8 mouse cellular contexts compared by ENCODE assay signal in genomic region chr5:31093151-31094041, GRCm38 (mm10). TPM values are rescaled to one million over a fixed set of nuclear protein-coding genes. Genes with fewer than 3 reads are reported as not detected.
DNase-seq lines count a peak whose midpoint lies in the region; ATAC-seq lines count a peak whose summit lies in the region.

No protein-coding gene starts in this region.

- under 1% methylated on average over 44 of the region's 54 CpGs for WGBS in forebrain, embryonic 11.5 days
- WGBS in intestine, embryonic 15.5 days, result 1% methylated on average over 54 of the region's 54 CpGs
- WGBS in midbrain, embryonic 13.5 days, result under 1% methylated on average over 51 of the region's 54 CpGs

- no peak overlapping the region for H3K27ac ChIP-seq in forebrain, embryonic 11.5 days (ENCODE audit: low read depth, low read length)
- no peak overlapping the region for H3K27ac ChIP-seq in intestine, embryonic 15.5 days
- 0 out of 2 replicates have a peak overlapping the region, but pooled peaks have one; percentile 4 for H3K27ac ChIP-seq in midbrain, embryonic 13.5 days

- intact Hi-C loops in left cerebral cortex, postnatal 4 days (cut with DNase I), result no loop called here

- peaks cover 71% of the 10 kb centered on the region for H3K27me3 ChIP-seq in forebrain, embryonic 11.5 days (ENCODE audit: control insufficient read depth, insufficient read depth, low read length)
- peaks cover 89% of the 10 kb centered on the region for H3K27me3 ChIP-seq in intestine, embryonic 15.5 days (replicated peaks)
- peaks cover 99% of the 10 kb centered on the region for H3K27me3 ChIP-seq in midbrain, embryonic 13.5 days

- peaks cover 19% of the 10 kb centered on the region for H3K4me1 ChIP-seq in forebrain, embryonic 11.5 days (replicated peaks; ENCODE audit: control insufficient read depth, insufficient read depth, low read length)
- H3K4me1 ChIP-seq in intestine, embryonic 15.5 days (replicated peaks), result peaks cover 31% of the 10 kb centered on the region
- H3K4me1 ChIP-seq in midbrain, embryonic 13.5 days (replicated peaks), result peaks cover 42% of the 10 kb centered on the region

- H3K36me3 ChIP-seq in forebrain, embryonic 11.5 days (ENCODE audit: control insufficient read depth, insufficient read depth, low read length), result no peaks in the 10 kb centered on the region
- no peaks in the 10 kb centered on the region for H3K36me3 ChIP-seq in intestine, embryonic 15.5 days
- no peaks in the 10 kb centered on the region for H3K36me3 ChIP-seq in midbrain, embryonic 13.5 days

- peak; percentile 62 to 65 for DNase-seq in right cerebral cortex, adult 2 months (ENCODE audit: low spot score in 2 of 2)
- DNase-seq in right cerebral cortex, adult 18-20 months, result no peak
- DNase-seq in forebrain, embryonic 11.5 days (ENCODE audit: low spot score), result peak; percentile 71
- DNase-seq in left cerebral cortex, postnatal 4 days, result peak; percentile 26
- DNase-seq in testis, postnatal 14 days (ENCODE audit: low spot score), result peak; percentile 35
- no peak for DNase-seq in MN1 (ENCODE audit: low spot score)

- H3K4me2 ChIP-seq in forebrain, embryonic 11.5 days (ENCODE audit: low read depth, low read length, severe bottlenecking), result peak overlapping the region; percentile 61
- H3K4me2 ChIP-seq in intestine, embryonic 15.5 days (replicated peaks), result peak overlapping the region; percentile 89
- peak overlapping the region; percentile 64 for H3K4me2 ChIP-seq in midbrain, embryonic 13.5 days (replicated peaks)

- peak overlapping the region; percentile 36 for H3K4me3 ChIP-seq in forebrain, embryonic 11.5 days (ENCODE audit: low read depth, low read length)
- peak overlapping the region; percentile 44 for H3K4me3 ChIP-seq in intestine, embryonic 15.5 days (replicated peaks)
- peak overlapping the region; percentile 55 for H3K4me3 ChIP-seq in midbrain, embryonic 13.5 days (replicated peaks)

- peak; percentile 51 for ATAC-seq in forebrain, embryonic 11.5 days (replicated peaks; ENCODE audit: low FRiP score)
- ATAC-seq in intestine, embryonic 15.5 days, result peak; percentile 91
- peak; percentile 59 for ATAC-seq in midbrain, embryonic 13.5 days

- peak overlapping the region; percentile 32 for H3K9ac ChIP-seq in forebrain, embryonic 11.5 days (ENCODE audit: low read length)
- peak overlapping the region; percentile 49 for H3K9ac ChIP-seq in intestine, embryonic 15.5 days
- H3K9ac ChIP-seq in midbrain, embryonic 13.5 days (replicated peaks), result peak overlapping the region; percentile 79

- H3K9me3 ChIP-seq in forebrain, embryonic 11.5 days (ENCODE audit: control insufficient read depth, low read length), result no peaks in the 10 kb centered on the region
- no peaks in the 10 kb centered on the region for H3K9me3 ChIP-seq in intestine, embryonic 15.5 days
- no peaks in the 10 kb centered on the region for H3K9me3 ChIP-seq in midbrain, embryonic 13.5 days

RNA-seq across cellular contexts. Expression of gene Dnajc5g, which starts 12.7 kb away (rescaled TPM):
- polyA plus RNA-seq in forebrain, embryonic 11.5 days (2014; fragmentation: Nextera tagmentation; extraction: Ambion mirVana), result not detected in 2 replicates
- polyA plus RNA-seq in intestine, embryonic 15.5 days (2015; fragmentation: Nextera tagmentation; extraction: Ambion mirVana), result not detected in 2 replicates
- not detected for total RNA-seq in left cerebral cortex, postnatal 4 days (2021)
- not detected in 2 replicates for polyA plus RNA-seq in midbrain, embryonic 13.5 days (2015; fragmentation: Nextera tagmentation; extraction: Ambion mirVana)

RNA-seq across cellular contexts. Expression of gene Slc30a3, which starts 14.6 kb away (rescaled TPM):
- 0.79 and 1.2 TPM in 2 replicates for polyA plus RNA-seq in forebrain, embryonic 11.5 days (2014; fragmentation: Nextera tagmentation; extraction: Ambion mirVana)
- polyA plus RNA-seq in intestine, embryonic 15.5 days (2015; fragmentation: Nextera tagmentation; extraction: Ambion mirVana), result 0.26 and 0.34 TPM in 2 replicates
- 10 to 100 TPM; 11.9 to 14.1 TPM for total RNA-seq in left cerebral cortex, postnatal 4 days (2021)
- 15.9 and 16.8 TPM in 2 replicates for polyA plus RNA-seq in midbrain, embryonic 13.5 days (2015; fragmentation: Nextera tagmentation; extraction: Ambion mirVana)

RNA-seq across cellular contexts. Expression of gene Trim54, which starts 23.1 kb away (rescaled TPM):
- polyA plus RNA-seq in forebrain, embryonic 11.5 days (2014; fragmentation: Nextera tagmentation; extraction: Ambion mirVana), result not detected in 2 replicates
- polyA plus RNA-seq in intestine, embryonic 15.5 days (2015; fragmentation: Nextera tagmentation; extraction: Ambion mirVana), result not detected in 2 replicates
- total RNA-seq in left cerebral cortex, postnatal 4 days (2021), result not detected
- not detected in 2 replicates for polyA plus RNA-seq in midbrain, embryonic 13.5 days (2015; fragmentation: Nextera tagmentation; extraction: Ambion mirVana)

RNA-seq across cellular contexts. Expression of gene Cad, which starts 38.8 kb away (rescaled TPM):
- polyA plus RNA-seq in forebrain, embryonic 11.5 days (2014; fragmentation: Nextera tagmentation; extraction: Ambion mirVana), result 44.3 and 55.4 TPM in 2 replicates
- 24.2 and 25.2 TPM in 2 replicates for polyA plus RNA-seq in intestine, embryonic 15.5 days (2015; fragmentation: Nextera tagmentation; extraction: Ambion mirVana)
- 10 to 100 TPM; 34.1 to 37.6 TPM for total RNA-seq in left cerebral cortex, postnatal 4 days (2021)
- 16.1 and 19.1 TPM in 2 replicates for polyA plus RNA-seq in midbrain, embryonic 13.5 days (2015; fragmentation: Nextera tagmentation; extraction: Ambion mirVana)

RNA-seq across cellular contexts. Expression of gene Slc5a6, which starts 44.7 kb away (rescaled TPM):
- polyA plus RNA-seq in forebrain, embryonic 11.5 days (2014; fragmentation: Nextera tagmentation; extraction: Ambion mirVana), result 10.8 and 10.9 TPM in 2 replicates
- 12.8 and 15.1 TPM in 2 replicates for polyA plus RNA-seq in intestine, embryonic 15.5 days (2015; fragmentation: Nextera tagmentation; extraction: Ambion mirVana)
- total RNA-seq in left cerebral cortex, postnatal 4 days (2021), result 10 to 100 TPM; 17.6 to 23.5 TPM
- 17.3 and 19.3 TPM in 2 replicates for polyA plus RNA-seq in midbrain, embryonic 13.5 days (2015; fragmentation: Nextera tagmentation; extraction: Ambion mirVana)

Comparison
In these comparisons a context has a peak if more than half of its experiments do, and no peak if none do; other contexts are left out.
1. DNase-seq: peak in right cerebral cortex, adult 2 months (2 of 2), forebrain, embryonic 11.5 days (single experiment), left cerebral cortex, postnatal 4 days (single experiment) and testis, postnatal 14 days (single experiment); none in right cerebral cortex, adult 18-20 months (single experiment) and MN1 (single experiment).
2. Peak in every context shown above with its lines, with median percentiles within 50 percentile points of each other: ATAC-seq, H3K4me2 ChIP-seq, H3K4me3 ChIP-seq and H3K9ac ChIP-seq.